Mouse (Mus musculus) gastrocnemius, adult 8-10 months (tissue): ENCODE data around the gene Gm26620. TPM values are rescaled to one million over a fixed set of nuclear protein-coding genes. Genes with fewer than 3 reads are reported as not detected.

Experiments
- DNase-seq, 2 experiments: peaks; one replicate each; pipeline ENCODE4 v3.0.0; 2022; ENCODE audit warnings: low spot score in 2 of 2
- total RNA-seq, 4 experiments: library from RNA; stranded (reverse); gene quantifications; 2 replicates each; pipeline ENCODE4 v1.2.4; 2022

Gm26620 gene
- total RNA-seq, 4 experiments from 2014 or later = 0.41 to 0.61 TPM; not detected in 2

DNA sequence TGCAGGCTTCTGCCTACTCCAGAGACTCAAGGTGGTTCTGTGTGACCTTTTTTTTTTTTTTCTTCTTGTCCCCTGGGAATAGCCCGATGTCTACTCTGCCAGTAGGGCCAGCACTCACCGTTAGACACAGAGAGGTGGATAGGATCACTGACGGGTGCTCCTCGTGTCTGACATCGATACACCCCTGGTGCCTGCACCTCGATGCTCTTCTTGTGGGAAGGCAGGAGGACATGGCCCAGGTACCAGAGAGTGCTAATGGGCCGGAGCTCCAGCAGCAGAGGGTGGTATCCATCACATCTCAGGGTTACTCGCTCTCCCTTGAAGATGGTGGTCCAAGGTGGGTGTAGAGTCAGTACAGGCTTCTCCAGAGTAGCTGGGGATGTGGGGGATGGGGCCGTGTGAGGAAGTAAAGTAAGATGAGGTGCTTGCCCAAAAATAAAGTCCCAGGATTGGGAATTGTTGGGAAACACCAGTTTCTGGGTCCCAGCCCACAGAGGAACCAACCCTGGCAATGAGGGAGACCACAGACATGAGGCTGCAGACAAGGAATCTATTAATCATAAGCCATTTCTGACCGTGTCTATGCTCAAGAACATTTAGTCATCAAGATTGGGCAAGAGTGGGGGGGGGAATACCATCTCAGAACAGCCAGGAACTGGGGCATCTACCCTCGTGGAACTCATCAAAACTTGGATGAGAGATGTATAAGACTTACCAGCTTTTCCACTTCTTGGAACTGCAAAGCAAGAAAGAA, 27.2 kb downstream of the Gm26620 start:
- DNase-seq = no peak

DNA sequence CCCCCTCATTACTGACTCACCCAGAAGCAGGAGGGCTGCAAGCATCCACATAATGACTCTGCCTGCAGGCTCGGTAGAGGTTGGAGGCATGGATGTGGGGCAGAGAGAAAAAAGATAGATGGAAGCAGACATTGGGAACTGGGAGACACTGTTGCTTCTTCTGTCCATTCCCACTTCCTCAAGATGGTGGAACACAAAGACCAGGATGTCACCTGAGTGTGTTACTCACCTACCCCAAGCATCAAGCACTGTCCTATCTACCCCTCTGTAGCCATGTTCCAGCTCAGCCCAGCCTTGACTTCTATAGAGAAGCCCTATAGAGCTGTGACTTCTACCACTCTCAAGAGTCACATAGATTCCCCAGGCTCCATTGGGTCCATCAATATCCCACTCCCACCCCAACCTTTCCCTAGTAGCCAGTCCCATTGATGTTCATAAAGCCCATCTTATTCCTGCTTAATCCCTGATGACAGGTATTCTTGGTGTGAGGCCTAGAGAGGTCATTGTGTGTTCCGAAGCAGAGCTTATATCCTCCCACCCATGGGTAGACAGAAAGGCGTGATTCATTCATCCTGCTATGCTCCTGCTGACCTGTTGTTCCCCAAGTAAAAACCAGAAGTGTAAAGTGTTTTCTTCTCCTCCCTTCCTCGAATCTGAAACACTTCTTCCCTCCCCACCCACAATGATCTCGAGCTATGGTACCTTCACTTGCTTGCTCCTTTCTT, 28.2 kb downstream of the Gm26620 start, which contains the start of gene Fcrlb:
Fcrlb (minus strand) TSS at position 51 of the 725 bp plus-strand sequence.
- DNase-seq = no peak

DNA sequence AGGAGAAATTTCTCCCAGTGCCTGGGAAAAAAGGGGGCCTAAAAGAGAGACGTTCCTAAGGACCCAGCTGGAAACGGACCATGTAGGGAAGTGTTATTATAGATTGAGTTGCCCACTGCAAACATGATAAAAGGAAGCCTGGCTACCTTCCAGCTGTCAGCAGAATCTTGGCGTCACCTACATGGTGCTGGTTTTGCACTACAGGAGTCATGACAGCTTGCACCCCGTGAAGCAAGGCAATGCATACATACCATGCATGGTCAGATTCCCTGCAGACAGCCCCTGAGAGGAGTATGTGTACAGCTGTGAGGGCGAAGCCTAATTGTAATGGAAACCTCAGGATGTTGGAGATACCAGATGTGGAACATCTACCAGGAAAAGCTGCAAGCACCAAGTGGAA, 30.8 kb downstream of the Gm26620 start:
- no peak for DNase-seq

DNA sequence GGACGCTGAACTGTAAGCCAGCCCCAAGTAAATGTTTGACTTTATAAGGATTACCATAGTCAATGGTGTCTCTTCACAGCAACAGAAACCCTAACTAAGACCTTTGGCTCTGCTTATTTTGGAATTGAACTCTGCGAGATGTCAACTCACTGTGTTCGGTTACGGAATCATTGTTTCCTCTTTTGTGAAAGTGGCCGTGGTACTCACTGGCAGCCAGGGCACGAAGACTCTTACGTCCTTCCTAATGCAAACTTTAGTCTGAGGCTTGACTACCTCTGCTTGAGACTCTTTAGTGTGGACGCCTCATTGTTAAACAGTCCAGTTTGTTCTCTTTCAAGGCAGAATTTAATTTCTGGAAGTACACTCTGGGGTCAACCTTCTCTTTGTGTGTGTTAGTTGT, 34.4 kb downstream of the Gm26620 start:
- DNase-seq = no peak

DNA sequence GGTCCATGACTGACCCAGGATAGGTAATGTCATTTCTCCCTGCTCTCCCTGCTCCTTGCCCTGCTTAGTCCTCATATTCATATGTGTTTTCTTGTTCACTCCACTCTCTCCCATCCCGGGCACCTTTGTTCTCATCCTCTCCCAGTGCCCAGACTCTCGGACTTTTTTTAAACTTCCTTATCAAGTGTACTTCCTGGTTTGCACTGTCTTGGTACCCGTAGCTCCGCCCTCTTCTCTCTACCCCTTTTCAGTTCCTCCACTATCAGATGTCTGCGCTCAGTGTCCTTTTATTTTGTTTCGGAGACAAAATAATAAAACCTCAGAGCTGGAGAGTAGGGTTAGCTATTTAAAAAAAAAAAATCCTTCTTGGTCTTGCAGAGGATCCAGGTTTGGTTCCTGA, 39.6 kb downstream of the Gm26620 start:
- DNase-seq = no peak

DNA sequence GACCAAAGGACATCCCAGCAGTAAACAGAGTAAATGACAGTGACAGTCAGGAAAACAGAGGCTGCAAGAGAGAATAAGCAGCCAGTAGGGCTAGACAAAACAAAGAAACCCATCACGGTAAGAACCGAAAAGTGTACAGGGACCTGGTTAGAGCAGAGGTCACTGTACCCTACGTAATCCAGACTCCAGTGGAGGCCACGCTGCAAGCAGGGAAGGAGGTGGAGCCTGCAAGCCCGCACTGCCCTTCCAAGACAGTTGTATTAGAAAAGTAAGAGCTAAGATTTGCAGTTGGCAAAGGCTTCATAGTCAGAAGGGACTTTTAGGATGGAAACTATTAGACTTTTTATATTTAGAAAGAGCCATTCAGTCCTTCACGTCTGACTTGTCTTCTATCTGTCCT, 42.1 kb downstream of the Gm26620 start:
- DNase-seq = no peak

DNA sequence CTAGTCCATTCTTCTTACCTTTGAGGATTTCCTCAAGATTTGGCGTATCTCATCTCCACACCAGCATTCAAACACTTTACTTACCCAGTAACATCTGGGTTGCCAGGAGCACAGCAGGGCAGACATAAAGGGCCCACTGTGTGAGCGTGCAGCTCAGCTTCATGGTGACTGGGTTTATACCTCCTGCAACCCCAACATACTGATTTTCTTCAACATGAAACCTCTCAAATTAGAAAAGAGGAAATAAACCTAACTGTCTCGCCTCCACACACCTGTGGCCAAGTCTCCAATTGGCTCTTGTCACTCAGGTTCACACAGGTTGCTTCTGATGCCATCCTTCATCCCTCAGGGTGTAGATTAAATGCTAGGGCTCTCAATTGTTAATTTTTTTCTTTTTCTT, 42.5 kb downstream of the Gm26620 start, which contains the start of gene Fcrla:
Fcrla (minus strand) TSS at position 206 of the 400 bp plus-strand sequence.
- DNase-seq = no peak

DNA sequence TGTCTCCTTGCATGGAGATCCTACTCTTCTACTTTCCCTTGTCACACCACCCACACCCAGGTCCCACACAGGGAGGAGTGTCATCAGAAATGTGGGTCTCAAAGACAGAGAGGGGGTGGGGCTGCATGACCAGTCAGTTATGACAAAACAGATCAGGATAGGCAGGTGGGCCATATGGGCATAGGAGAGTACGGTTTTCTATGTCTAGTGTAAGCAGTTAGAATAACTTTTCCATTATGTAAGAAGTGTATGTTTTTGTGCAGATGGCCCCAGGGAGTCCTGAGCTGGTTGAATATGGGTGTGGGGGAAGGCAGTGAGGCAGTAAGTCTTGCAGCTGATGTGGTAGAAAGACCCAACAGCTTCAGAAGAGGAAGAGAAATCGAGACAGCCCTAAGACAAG, 43.6 kb downstream of the Gm26620 start:
- DNase-seq = no peak

DNA sequence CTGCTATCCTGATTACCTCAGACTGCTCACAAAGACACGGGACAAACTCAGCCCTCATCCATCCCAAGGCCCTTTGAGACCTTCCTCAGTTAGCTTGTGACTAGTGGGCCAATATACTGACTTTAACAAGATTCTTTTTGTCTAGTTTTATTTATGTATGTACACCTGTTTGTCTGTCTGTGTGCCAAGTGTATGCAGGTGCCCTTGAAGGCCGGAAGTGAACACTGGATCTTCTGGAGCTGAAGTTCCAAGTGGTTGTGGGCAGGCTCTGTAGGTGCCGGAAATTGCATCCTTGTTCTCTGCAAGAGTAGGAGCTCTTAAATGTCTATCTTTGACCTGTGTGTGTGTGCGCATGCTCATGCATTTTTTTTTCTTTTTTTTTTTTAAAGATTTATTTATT, 44.4 kb downstream of the Gm26620 start:
- no peak for DNase-seq

DNA sequence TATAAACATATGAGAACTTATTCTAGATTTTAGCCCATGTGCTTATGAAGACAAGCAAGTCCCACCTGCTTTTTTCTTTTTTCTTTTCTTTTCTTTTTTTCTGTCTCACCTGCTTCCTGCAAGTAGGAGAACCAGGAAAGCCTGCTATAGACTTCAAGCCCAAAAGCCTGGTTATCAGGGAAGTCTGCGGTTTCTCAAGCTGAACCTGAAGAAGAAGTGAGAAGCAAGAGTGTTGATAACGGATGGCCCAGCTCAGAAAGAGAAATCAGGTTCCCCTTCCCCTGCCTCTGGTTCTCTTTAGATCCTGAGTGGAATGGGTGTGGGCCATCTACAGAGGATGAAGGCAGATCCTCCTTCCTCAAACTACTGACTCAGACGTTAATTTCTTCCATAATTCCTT, 47.2 kb downstream of the Gm26620 start:
- no peak for DNase-seq

DNA sequence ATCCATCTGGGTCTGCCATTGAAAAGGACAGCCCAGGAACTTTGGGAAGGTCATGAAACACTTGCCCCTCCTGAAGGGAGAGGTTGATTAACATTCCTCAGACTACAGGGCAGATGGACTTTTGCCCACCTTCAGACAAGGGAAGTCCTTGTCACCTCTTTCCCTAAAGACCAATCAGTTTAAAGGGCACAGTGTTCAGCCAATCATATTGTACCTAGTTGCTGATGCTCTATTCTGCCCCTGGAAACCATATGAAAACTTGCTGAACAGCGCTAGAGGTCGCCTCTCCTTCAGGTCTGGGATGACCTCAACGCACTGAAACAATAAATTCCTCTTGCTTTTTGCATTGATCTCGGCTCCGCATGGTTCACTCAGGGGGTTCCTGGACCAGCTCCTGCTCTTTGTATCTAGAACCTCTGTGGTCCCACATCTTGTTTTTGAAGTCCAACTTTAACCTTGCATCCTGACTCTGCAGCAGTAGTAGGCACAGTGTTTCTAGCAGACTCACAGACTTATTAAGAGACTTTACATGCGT, 48.6 kb downstream of the Gm26620 start:
- no peak for DNase-seq

DNA sequence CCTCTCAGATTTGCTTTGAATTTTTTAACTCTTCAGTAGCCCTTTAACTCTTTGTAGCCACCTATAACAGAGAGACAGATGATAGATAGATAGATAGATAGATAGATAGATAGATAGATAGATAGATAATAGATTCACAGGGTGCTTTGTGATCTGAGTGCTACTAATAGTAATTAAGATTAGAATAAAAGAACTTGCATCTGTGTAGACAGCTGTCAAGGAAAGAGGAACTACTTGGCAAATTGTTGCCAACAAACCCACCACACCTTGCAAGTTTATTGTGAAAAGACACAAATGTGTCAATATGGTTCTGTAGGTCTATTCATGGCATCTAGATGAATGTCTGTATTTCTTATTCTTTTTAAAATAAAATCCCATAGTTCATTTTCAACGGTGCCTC, 49.1 kb downstream of the Gm26620 start:
- DNase-seq = no peak

DNA sequence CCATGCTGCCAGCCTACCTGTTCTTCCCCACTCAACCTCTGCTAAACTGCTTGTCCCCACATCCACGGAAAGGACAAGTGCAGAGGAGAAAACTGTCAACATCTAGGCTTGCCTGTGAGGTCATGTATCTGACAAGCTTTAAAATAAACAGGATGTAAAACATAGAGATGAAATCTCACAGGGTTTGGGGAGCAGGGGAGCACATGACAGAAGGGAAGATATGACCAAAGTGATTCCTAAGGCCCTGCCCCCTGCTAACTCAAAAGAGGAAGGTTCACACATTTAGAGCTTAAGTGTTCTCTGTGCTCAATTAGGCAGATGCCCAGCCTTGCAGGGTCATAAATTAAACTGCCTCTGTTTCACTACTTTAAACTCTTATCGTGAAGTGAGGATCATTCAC, 49.5 kb downstream of the Gm26620 start:
- no peak for DNase-seq

Other genes starting within 250 kb of the Gm26620 start
- gene Olfml2b, start 240.5 kb upstream of the Gm26620 start, total RNA-seq = 1 to 10 TPM; 1.5 to 3.4 (median 2.0) TPM
- 10 to 100 TPM; 16.5 to 20.3 (median 18.0) TPM for gene Atf6, start 17.3 kb upstream of the Gm26620 start, total RNA-seq
- gene Dusp12, start 475 bp downstream of the Gm26620 start, total RNA-seq = 1 to 10 TPM; 6.4 to 7.9 (median 6.8) TPM
- not detected for gene Fcrlb, start 27.9 kb downstream of the Gm26620 start, total RNA-seq
- gene Fcrla, start 42.5 kb downstream of the Gm26620 start, total RNA-seq = not detected
- gene Fcgr2b, start 91.5 kb downstream of the Gm26620 start, total RNA-seq = 1 to 10 TPM in 3 of 4 experiments, under 1 TPM in 1; 0.94 to 2.2 (median 1.4) TPM
- not detected for gene Fcgr4, start 133.9 kb downstream of the Gm26620 start, total RNA-seq
- gene Fcgr3, start 179.9 kb downstream of the Gm26620 start, total RNA-seq = 1 to 10 TPM in 3 of 4 experiments, under 1 TPM in 1; 0.73 to 1.8 (median 1.4) TPM
- gene Cfap126, start 228.9 kb downstream of the Gm26620 start, total RNA-seq = 1 to 10 TPM in 3 of 4 experiments, under 1 TPM in 1; 0.56 to 1.3 (median 1.2) TPM